Mouse (Mus musculus): Measurements from ENCODE around the gene Nr4a1.
A peak's percentile ranks its signal among the peaks of the same experiment; 100 is the strongest.

Gene Nr4a1

DNA sequence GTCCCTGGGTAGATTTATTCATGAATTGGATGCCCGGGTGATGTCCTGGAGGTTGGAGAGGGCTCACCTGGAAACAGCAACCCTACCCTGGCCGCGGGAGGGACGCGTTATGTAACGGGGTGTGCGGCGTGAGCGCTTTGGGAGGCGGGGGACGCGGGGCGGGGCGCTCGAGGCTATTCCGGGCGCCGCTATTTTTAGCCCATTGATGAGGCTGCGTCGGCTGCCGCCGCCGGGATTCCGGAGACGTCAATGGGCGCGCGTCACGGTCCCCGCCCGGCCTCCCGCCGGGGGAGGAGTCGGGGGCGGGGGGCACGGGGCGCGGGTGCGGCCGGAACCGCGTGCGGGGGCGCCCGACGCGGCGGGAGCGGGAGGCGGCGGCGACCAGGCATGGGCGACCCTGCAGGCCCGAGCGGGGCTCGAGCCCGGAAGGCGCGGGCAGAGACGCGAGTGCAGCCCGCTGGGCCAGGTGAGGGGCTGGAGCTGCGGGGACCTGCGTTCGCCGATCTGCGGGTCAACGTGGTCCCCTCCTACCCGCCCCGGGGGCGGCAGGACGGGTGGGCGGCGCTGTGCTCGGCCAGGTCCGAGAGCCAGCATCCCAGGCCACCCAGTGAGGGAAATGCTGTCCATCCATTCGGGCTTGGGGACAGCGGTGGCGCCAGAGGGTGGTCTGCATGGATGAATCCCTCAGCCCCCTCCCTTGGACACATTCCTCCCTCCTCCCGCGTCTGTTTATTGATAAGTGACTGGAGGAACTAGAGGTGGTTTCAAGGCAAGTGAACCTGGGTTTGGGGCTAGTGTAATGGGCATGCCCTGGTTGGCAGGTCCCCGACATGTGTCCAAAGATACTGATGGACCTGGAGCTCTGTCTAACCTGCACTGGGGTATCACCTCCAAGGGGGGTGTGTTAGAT lies at the start of gene Nr4a1:
Nr4a1 (plus strand) TSS at position 384 of the 910 bp plus-strand sequence.
- DNase-seq = peak; percentile 68 to 71

- no peak for DNase-seq
Observed at GRCm38 (mm10) chr15:101204781-101205180, 49.3 kb upstream of the Nr4a1 start.

- peak in 1 of 2 experiments; percentile 60 for DNase-seq
Observed at GRCm38 (mm10) chr15:101210228-101210627, 43.8 kb upstream of the Nr4a1 start.

- no peak for DNase-seq
Observed at GRCm38 (mm10) chr15:101210998-101211613, 43.0 kb upstream of the Nr4a1 start.

DNA sequence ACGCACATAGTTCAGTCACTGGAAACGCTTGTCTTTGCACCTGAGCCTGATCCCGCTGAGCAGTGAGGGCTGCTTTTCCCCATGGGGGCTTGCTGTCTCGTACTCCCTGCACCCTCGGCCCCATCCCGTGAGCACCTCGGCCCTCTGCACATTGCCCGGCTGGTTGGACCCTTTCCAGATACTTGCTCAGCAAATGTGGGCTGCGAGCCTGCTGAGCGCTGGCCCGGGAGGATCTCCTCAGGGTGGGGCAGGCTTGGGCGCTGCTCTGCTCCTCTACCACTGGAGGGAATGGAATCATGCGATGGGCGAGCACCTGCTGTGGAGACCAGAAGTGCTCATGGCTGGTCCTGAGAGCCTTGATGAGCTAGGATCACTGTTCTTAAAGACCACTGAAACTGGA lies 41.6 kb upstream of the Nr4a1 start:
- DNase-seq = no peak

- DNase-seq = no peak
Observed at GRCm38 (mm10) chr15:101215136-101215535, 38.9 kb upstream of the Nr4a1 start.

DNA sequence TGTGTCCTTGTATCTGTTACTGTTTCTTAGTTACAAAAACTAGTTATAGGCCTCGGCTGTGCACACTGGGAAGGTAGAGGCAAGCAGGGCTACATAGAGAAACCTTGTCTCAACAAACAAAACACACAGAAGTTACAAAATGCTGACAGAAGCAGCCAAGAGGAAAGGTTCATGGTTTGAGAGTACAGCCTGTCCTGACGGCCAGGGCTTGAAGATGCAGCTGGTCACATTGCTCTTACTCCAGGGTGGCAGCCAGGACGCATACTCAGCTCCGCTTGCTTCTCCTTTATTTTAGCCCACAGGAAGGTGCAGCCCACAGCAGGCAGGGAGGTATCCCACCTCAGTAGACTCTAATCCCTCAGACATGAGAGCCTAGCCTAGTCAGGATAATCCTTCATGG lies 38.0 kb upstream of the Nr4a1 start:
- no peak for DNase-seq

- DNase-seq = no peak
Observed at GRCm38 (mm10) chr15:101220905-101221297, 33.2 kb upstream of the Nr4a1 start.

DNA sequence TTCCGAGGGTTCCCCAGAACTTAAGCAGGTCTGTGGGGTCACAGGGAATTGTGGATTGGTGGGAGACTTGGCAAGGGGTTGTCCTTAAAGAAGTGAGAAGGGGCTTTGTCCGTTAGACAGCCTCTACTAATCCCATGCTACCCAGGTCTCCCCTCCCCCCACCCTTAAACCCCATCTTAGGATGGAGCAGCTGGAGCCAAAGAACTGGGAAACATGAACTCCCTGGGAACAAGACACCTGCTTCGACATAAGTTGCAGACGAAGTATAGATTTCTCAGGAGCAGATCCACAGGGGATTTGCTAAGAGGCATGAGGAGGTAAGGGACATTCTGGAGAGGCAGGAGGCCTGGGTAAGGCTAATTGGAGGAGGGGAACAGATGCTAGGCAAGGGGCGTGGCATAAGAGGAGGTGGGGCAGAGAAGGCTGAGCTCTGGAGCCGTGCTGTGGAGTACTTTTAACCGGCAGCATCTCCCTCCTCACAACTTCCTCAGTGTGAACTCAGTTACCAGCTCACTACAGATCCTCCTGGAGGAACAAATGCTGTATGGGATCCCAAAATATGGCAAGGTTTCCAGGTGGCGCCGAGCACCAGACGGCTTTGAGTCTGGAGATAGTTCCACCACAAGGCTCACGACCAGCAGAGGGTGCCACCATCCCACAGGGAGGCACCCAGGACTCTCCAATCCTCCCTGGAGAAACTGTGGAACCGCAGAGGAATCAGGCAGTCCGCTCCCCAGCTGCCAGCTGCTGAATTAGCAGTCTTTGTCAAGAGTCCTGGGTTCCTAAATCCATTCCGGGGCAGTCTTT lies 32.6 kb upstream of the Nr4a1 start:
- DNase-seq = peak; percentile 46 to 78

DNA sequence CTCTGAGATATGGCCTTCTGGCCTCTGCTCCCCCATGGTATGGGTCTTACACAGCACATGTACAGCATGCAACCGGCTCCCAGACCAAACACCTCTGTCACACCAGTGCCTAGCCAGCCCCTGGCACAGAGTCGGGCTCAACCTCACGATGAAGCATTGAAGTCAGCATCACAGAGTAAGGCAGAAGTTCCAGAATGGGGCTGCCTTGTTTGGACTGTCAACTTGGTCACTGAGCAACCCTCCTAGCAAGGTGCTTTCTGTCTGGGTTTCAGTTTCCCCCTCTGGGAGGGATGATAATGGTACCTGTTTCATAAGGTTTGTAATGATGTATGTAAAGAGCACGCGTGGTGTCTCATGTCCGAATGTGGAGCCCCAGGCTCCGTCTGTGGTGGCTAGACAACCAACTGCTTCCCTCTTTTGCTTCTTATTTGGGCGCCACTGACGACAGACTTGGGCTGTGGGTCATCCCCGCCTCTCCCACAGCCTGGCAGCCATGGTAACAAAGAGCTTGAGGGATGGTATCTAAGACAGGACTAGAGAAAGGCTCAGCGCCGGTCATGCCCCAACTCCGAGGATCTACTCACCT lies 31.1 kb upstream of the Nr4a1 start:
- no peak for DNase-seq

GRCm38 (mm10) chr15:101223596-101223995 lies 30.5 kb upstream of the Nr4a1 start:
- DNase-seq = no peak

DNA sequence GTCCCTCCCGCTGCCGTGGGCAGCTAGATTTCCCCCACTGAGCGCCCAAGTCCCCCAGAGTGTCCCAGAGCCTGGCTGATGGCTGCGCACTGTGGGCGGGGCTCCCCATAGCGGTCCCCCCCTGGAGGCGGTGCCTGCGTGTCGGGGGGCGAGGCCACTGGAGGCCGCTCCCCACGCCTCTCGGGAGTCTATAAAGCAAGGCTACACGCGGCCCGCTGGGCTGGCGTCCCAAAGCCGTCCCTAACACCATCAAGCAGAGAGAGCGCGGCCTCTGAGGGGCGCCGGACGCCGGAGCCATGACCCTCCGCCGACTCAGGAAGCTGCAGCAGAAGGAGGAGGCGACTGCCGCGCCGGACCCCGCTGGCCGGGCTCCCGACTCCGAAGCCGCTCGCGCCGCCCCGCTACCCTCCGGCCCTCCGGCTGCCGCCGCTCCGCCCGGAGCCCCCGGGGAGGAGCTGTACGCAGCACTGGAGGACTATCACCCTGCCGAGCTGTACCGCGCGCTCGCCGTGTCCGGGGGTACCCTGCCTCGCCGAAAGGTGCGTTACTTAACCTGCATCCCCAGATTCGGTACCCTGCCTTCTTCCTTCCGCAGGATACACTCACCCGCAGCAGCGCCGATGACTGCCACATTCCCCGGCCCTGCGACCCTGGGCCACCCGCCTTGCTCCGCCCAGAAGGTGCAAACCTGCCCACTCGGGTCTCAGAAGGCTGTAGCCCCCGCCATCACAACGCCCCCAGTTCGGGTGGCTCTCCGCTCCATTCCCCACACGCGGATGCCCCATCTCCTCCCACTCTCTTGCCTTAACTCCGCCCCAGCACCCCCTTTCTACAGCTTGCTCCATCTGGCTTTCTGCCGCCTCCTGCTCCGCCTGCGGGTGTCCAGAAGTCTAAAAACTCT lies 29.8 kb upstream of the Nr4a1 start, which contains the start of gene Grasp:
Grasp (plus strand) TSS at position 183 of the 901 bp plus-strand sequence.
- peak; percentile 76 to 84 for DNase-seq

- no peak for DNase-seq
Observed at GRCm38 (mm10) chr15:101224977-101225376, 29.1 kb upstream of the Nr4a1 start.

DNA sequence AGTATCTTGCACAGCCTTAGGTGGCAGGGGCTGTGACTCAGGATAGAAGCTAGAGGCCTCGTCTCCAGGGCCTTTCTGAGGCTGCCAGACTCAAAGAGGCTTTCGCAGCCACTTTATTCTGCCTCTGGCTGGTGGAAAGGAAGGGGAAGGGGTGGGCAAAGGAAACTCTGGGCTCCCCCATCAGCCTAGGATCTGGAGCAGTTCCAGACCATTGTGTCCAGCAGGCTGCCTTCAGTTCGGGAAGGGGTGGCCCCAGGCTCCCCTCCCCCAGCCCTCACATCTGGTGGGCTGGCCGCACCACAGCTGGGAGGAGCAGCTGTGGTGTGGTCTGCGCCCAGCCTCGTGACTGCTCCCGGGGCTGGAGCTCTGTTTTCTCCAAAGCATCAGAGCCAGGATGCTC lies 26.1 kb upstream of the Nr4a1 start:
- no peak for DNase-seq

DNA sequence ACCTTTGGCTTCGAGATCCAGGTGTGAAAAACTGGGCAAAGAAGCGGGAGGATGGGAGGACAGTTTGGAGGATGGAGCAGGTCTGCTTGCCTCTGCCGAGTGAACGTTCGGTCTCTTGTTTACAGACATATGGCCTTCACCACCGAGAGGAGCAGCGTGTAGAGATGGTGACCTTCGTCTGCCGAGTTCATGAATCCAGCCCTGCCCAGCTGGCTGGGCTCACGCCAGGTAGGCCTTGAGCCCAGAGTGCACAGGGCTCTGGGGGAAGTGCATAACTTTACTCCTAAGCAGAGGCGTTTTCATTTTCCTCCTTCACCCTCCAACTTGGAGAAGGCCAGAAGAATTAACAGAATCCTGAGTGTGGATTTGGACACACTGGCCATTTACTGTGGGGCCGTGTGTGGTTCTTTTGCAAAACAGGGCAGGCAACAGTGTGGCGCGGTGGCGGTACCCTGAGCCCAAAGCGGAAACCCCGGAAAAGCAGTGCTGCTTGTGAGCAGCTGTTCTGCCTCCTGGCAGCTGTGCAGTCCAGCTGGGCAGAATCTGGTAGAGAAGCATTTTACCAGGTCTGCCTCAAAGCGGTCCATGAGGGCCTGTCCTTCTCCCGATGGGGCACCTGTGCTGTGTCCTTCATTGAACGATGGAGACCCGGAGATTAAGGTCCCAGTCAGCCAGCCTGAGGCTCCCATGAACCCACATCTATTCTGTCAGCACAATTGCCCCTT lies 25.0 kb upstream of the Nr4a1 start:
- DNase-seq = no peak

DNA sequence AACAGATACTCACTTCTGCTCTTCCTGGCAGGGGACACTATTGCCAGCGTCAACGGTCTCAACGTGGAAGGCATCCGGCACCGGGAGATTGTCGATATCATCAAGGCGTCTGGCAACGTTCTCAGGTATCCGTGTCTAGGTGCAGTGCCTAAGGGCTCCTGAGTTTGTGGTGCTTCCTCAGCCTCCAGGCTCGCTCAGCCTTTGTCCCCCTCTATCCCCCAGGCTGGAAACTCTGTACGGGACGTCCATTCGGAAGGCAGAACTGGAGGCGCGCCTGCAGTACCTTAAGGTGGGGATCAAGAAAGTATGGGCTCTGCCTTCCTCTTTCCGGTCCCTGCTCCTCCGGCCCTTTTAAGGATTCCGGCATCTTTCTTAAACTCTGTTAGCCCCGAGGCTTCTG lies 23.6 kb upstream of the Nr4a1 start:
- no peak for DNase-seq

DNA sequence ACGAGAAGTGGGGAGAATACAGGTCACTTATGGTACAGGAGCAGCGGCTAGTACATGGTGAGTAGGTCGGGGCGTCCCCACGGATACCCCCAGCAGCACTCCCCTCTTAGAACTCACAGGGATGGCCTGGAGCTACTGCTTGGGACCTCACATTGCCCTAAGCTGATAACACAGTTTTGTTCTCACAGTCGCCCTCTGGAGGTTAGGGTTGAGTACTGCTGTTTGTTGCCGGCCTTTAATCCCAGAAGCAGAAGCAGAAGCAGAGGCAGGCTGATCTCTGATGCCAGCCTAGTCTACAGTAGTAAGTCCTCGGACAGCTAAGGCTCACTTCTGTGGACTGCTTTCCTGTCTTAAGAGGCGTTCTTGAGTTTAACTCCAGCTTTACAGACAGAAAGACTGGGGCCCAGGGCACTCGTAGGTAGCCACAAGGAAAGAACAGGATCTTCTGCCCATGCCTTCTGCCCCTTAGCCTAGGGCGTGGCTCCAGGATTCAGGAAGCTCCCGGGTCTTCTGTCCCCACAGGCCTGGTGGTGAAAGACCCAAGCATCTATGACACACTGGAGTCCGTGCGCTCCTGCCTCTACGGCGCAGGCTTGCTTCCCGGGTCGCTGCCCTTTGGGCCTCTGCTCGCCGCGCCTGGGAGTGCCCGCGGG lies 22.9 kb upstream of the Nr4a1 start:
- peak in 1 of 2 experiments; percentile 51 for DNase-seq

DNA sequence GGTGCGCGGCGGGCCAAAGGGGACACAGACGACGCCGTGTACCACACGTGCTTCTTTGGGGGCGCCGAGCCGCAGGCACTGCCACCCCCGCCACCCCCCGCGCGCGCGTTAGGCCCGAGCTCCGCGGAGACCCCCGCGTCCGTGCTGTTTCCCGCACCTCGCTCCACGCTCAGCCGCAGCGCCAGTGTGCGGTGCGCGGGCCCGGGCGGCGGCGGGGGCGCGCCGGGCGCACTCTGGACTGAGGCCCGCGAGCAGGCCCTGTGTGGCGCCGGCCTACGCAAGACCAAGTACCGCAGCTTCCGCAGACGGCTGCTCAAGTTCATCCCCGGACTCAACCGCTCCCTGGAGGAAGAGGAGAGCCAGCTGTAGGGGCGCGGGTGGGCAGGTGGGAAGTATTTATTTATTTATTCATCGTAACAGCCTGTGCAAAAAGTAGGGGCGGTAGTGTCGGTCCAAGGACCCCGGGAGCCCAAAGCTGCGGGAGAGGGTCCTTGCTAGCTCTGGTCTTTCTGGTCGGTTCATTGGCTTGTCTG lies 22.4 kb upstream of the Nr4a1 start:
- DNase-seq = no peak

GRCm38 (mm10) chr15:101232607-101233006 lies 21.5 kb upstream of the Nr4a1 start:
- no peak for DNase-seq

- no peak for DNase-seq
Observed at GRCm38 (mm10) chr15:101233183-101233582, 20.9 kb upstream of the Nr4a1 start.

Data from spleen, adult 18-20 months (tissue).